Mouse (Mus musculus): ENCODE results near the gene Pde10a. TPM values are rescaled to one million over a fixed set of nuclear protein-coding genes. Genes with fewer than 3 reads are reported as not detected.

The Pde10a gene
- polyA plus RNA-seq, 1 experiment, result 0.52 TPM

DNA sequence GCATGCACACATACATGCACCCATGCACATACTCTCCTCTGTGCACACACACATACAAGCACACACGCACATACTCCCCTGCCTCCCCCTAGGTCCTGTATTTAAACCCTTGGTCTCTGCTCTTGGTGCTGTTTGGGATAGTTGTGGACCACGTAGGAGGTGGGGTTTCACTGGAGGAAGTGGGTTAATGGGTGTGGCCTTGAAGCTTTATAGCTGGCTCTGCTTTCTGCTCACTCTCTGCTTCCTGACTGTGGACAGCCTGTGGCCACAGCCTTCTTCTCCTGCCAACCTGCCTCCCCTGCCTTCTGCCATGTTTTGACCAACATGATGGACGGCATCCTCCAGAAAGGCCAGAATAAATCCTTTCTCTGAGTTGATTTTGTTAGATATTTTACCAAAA, 81.5 kb downstream of the Pde10a start:
- 59% methylated on average over 3 of the region's 3 CpGs for WGBS
- no peak for TF ChIP-seq CTCF (IDR thresholded peaks at IDR 0.05; ENCODE audit: extremely low read depth, insufficient read length, insufficient replicate concordance, low read depth, low read length)
- no peak for TF ChIP-seq POLR2A (IDR thresholded peaks at IDR 0.05; ENCODE audit: low read depth, low read length)
- Histone ChIP-seq H3K27me3 (ENCODE audit: control insufficient read depth, insufficient read depth, low read length) (no peaks in the 10 kb centered on the region), H3K4me1 (ENCODE audit: control insufficient read depth, insufficient read depth, insufficient read length, low read length) (no peaks in the 10 kb centered on the region), H3K27ac (ENCODE audit: insufficient read depth, low read depth, low read length) (no peak overlapping the region), H3K36me3 (ENCODE audit: control insufficient read depth, insufficient read depth, low read length) (no peaks in the 10 kb centered on the region), H3K4me3 (ENCODE audit: low read depth, low read length) (no peak overlapping the region)

DNA sequence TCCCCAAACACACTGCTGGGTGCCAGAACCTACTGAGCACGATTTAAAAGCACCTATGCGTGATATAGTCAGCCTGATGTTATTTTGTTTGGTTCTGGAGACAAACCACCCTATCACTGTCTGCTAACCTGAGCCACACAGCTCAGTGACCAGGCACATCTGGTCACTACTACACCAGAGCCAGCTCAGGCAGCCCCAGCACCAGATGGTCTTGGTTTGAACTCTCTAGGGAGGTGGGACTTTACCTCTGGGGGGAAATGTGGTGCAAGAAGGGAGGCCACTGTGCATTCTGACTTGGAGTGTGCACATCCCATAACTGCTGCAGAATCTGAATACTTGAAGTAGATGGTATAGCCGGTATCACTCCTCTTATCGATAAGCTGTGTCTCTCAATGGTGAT, 86.7 kb downstream of the Pde10a start:
- no peak overlapping the region for H3K27ac ChIP-seq (ENCODE audit: insufficient read depth, low read depth, low read length)
- WGBS, result 71% methylated on average over 4 of the region's 4 CpGs
- H3K36me3 ChIP-seq (ENCODE audit: control insufficient read depth, insufficient read depth, low read length), result no peaks in the 10 kb centered on the region
- no peak overlapping the region for H3K4me3 ChIP-seq (ENCODE audit: low read depth, low read length)
- TF ChIP-seq CTCF (IDR thresholded peaks at IDR 0.05; ENCODE audit: extremely low read depth, insufficient read length, insufficient replicate concordance, low read depth, low read length), result no peak
- TF ChIP-seq POLR2A (IDR thresholded peaks at IDR 0.05; ENCODE audit: low read depth, low read length), result no peak
- H3K27me3 ChIP-seq (ENCODE audit: control insufficient read depth, insufficient read depth, low read length), result no peaks in the 10 kb centered on the region
- no peaks in the 10 kb centered on the region for H3K4me1 ChIP-seq (ENCODE audit: control insufficient read depth, insufficient read depth, insufficient read length, low read length)

DNA sequence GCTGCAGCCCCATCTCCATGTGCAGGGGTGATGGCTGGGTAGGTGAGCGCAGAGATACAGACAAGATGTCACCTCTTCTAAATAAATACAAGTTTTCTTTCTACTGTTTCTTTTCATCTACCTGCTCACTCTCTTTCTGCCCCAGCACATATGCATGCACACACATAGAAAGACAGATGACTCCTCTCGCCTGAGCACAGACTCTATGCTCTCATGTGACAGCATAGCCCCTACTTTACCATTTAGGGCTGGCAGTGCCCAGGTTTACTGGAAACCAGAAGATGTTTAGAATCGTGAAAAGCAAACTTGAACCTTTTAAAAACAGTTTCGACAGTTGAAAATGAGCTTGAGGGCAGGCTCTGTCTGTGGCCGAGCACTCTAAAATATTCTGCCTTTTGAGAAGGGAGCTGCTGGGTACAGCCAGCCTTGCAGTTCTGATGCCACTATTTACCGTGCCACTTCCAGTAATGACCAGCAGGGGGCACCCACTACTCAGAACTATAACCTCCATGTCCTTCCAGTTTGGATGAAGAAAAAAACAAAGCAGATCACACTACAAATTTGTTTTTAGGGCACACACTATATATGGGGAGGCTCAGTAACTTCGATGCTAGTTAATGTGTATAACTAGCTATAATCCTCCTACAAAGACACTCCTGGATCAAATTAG, 88.8 kb downstream of the Pde10a start:
- TF ChIP-seq POLR2A (IDR thresholded peaks at IDR 0.05; ENCODE audit: low read depth, low read length), result no peak
- TF ChIP-seq CTCF (IDR thresholded peaks at IDR 0.05; ENCODE audit: extremely low read depth, insufficient read length, insufficient replicate concordance, low read depth, low read length), result peak; percentile 69; the same call in 1 of the 2 replicates

DNA sequence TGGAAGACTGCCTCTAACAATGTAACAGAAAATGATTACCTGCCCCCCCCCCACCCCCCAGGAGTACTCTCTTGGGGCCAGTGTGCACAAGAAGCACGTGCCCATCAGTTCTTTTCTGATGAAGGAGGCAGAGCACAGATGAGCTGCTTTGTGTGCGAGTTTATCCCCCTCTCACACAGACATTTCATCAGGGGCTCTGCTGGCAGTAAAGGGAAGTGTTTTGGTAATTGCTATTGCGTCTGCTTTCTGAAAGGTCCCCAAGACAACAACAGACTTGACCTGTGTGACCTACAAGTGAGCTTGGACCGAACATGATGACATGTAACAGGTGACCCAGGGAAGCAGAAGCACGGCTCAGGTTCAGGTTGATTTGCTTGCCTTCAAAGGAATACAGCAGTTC, 95.2 kb downstream of the Pde10a start:
- TF ChIP-seq CTCF (IDR thresholded peaks at IDR 0.05; ENCODE audit: extremely low read depth, insufficient read length, insufficient replicate concordance, low read depth, low read length) (no peak), POLR2A (IDR thresholded peaks at IDR 0.05; ENCODE audit: low read depth, low read length) (no peak)
- H3K27ac ChIP-seq (ENCODE audit: insufficient read depth, low read depth, low read length), result no peak overlapping the region
- no peak overlapping the region for H3K4me3 ChIP-seq (ENCODE audit: low read depth, low read length)
- H3K36me3 ChIP-seq (ENCODE audit: control insufficient read depth, insufficient read depth, low read length), result no peaks in the 10 kb centered on the region
- 50% methylated on average over 5 of the region's 5 CpGs for WGBS
- no peaks in the 10 kb centered on the region for H3K4me1 ChIP-seq (ENCODE audit: control insufficient read depth, insufficient read depth, insufficient read length, low read length)
- H3K27me3 ChIP-seq (ENCODE audit: control insufficient read depth, insufficient read depth, low read length), result no peaks in the 10 kb centered on the region

More for the DNA sequence above, 88.8 kb downstream of the Pde10a start:
- Histone ChIP-seq H3K36me3 (ENCODE audit: control insufficient read depth, insufficient read depth, low read length) (no peaks in the 10 kb centered on the region), H3K27ac (ENCODE audit: insufficient read depth, low read depth, low read length) (no peak overlapping the region), H3K4me1 (ENCODE audit: control insufficient read depth, insufficient read depth, insufficient read length, low read length) (no peaks in the 10 kb centered on the region), H3K4me3 (ENCODE audit: low read depth, low read length) (no peak overlapping the region), H3K27me3 (ENCODE audit: control insufficient read depth, insufficient read depth, low read length) (no peaks in the 10 kb centered on the region)
- WGBS, result 35% methylated on average over 7 of the region's 7 CpGs

DNA sequence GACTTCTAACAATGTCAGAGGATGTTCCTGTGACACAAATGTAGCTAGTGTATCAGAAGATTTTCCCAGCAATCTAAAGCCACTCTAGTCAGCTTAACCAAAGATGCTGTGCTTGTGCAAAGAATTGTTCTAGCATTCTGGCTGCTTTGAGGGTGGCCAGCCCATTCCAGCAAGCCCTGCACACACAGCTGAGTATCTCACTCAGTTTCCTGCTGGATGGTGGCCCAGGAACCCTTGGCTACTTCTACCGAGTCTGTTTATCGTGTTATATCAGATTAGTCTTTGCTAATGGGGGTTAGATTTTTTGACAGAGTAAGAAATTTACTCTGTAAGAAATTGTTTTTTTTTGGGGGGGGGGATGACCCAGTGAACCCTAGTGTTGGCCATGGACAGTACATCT, 95.9 kb downstream of the Pde10a start:
- 56% methylated on average over 2 of the region's 2 CpGs for WGBS
- Histone ChIP-seq H3K27me3 (ENCODE audit: control insufficient read depth, insufficient read depth, low read length) (no peaks in the 10 kb centered on the region), H3K27ac (ENCODE audit: insufficient read depth, low read depth, low read length) (no peak overlapping the region), H3K36me3 (ENCODE audit: control insufficient read depth, insufficient read depth, low read length) (no peaks in the 10 kb centered on the region), H3K4me1 (ENCODE audit: control insufficient read depth, insufficient read depth, insufficient read length, low read length) (no peaks in the 10 kb centered on the region), H3K4me3 (ENCODE audit: low read depth, low read length) (no peak overlapping the region)
- no peak for TF ChIP-seq CTCF (IDR thresholded peaks at IDR 0.05; ENCODE audit: extremely low read depth, insufficient read length, insufficient replicate concordance, low read depth, low read length)
- no peak for TF ChIP-seq POLR2A (IDR thresholded peaks at IDR 0.05; ENCODE audit: low read depth, low read length)

DNA sequence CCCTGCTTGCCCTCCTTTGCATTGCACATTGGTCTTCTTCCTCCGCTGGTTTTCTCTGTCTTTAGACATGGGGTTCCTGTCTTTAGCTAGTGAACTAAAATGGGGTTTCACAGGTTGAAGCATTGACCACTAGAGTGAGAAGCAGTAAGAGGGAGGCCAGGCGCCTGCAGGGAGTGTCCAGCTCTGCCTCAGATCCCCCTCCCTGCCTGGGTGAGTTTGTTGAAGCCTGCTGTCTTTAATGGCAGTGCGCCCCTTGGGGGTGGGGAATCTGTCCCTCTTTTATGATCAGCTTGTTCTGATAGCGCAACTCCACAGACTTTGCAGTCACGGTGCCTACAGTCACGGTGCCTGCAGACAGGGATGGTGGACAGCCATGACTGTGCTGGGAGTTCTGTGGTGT, 96.7 kb downstream of the Pde10a start:
- Histone ChIP-seq H3K36me3 (ENCODE audit: control insufficient read depth, insufficient read depth, low read length) (no peaks in the 10 kb centered on the region), H3K4me1 (ENCODE audit: control insufficient read depth, insufficient read depth, insufficient read length, low read length) (no peaks in the 10 kb centered on the region), H3K27ac (ENCODE audit: insufficient read depth, low read depth, low read length) (no peak overlapping the region), H3K27me3 (ENCODE audit: control insufficient read depth, insufficient read depth, low read length) (no peaks in the 10 kb centered on the region), H3K4me3 (ENCODE audit: low read depth, low read length) (no peak overlapping the region)
- WGBS, result 34% methylated on average over 6 of the region's 6 CpGs
- TF ChIP-seq POLR2A (IDR thresholded peaks at IDR 0.05; ENCODE audit: low read depth, low read length) (no peak), CTCF (IDR thresholded peaks at IDR 0.05; ENCODE audit: extremely low read depth, insufficient read length, insufficient replicate concordance, low read depth, low read length) (no peak)

DNA sequence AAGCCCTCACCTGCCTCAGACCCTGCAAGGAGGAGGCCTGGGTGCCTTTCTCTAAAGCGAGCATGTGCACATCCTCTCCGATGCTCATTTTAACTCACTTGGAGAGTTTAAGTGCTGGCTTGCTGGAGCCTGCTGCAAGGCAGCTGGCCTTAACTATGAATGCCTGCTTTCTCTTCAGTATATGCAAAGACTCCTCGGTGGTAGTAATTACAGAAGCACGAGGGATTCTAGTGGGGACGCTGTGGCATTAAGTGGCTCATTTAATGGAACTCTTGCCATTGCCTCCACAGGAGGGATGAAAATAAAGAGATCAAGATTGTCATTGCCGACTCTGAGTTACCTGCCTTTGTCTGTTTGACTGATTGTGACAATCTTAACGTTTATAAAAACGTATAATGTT, 101.2 kb downstream of the Pde10a start:
- Histone ChIP-seq H3K27ac (ENCODE audit: insufficient read depth, low read depth, low read length) (no peak overlapping the region), H3K36me3 (ENCODE audit: control insufficient read depth, insufficient read depth, low read length) (no peaks in the 10 kb centered on the region), H3K4me3 (ENCODE audit: low read depth, low read length) (no peak overlapping the region), H3K27me3 (ENCODE audit: control insufficient read depth, insufficient read depth, low read length) (no peaks in the 10 kb centered on the region), H3K4me1 (ENCODE audit: control insufficient read depth, insufficient read depth, insufficient read length, low read length) (no peaks in the 10 kb centered on the region)
- 71% methylated on average over 8 of the region's 8 CpGs for WGBS
- no peak for TF ChIP-seq CTCF (IDR thresholded peaks at IDR 0.05; ENCODE audit: extremely low read depth, insufficient read length, insufficient replicate concordance, low read depth, low read length)
- TF ChIP-seq POLR2A (IDR thresholded peaks at IDR 0.05; ENCODE audit: low read depth, low read length), result no peak

All from small intestine, adult 2 months (tissue).